Mouse (Mus musculus): ENCODE measurements around the gene Olfr1223.
"Not testable (repeated sequence)": the region's sequence is repeated elsewhere in the genome, so short reads cannot be mapped to it uniquely, and the experiment has no call there.

Gene Olfr1223

GRCm38 (mm10) chr2:89151460-89151859 is at the start of gene Olfr1223:
TSS of gene Olfr1223 (minus strand) at chr2:89151560.
- no peak for DNase-seq

GRCm38 (mm10) chr2:89199948-89200347 is 48.6 kb upstream of the Olfr1223 start, which contains the start of gene Olfr1226:
TSS of gene Olfr1226 (minus strand) at chr2:89200048.
- DNase-seq, result no peak

GRCm38 (mm10) chr2:89196325-89196982 is 45.1 kb upstream of the Olfr1223 start:
- DNase-seq, result no peak

GRCm38 (mm10) chr2:89174569-89174968 is 23.2 kb upstream of the Olfr1223 start, which contains the start of gene Olfr1225:
TSS of gene Olfr1225 (minus strand) at chr2:89174669.
- DNase-seq, result no peak

- DNase-seq, result not testable (repeated sequence)
These were observed 13.4 kb upstream of the Olfr1223 start for GRCm38 (mm10) chr2:89164711-89165110.

- not testable (repeated sequence) for DNase-seq
These were observed 12.6 kb upstream of the Olfr1223 start, which contains the start of gene Olfr1224-ps1 for GRCm38 (mm10) chr2:89163991-89164390. TSS of gene Olfr1224-ps1 (minus strand) at chr2:89164091.

GRCm38 (mm10) chr2:89132954-89133353 is 18.4 kb downstream of the Olfr1223 start, which contains the start of gene Olfr1222:
TSS of gene Olfr1222 (minus strand) at chr2:89133054.
- no peak for DNase-seq

GRCm38 (mm10) chr2:89117183-89117582 is 34.2 kb downstream of the Olfr1223 start, which contains the start of gene Olfr1221:
TSS of gene Olfr1221 (minus strand) at chr2:89117283.
- DNase-seq, result no peak

- DNase-seq, result no peak
These were observed 44.6 kb downstream of the Olfr1223 start, which contains the start of gene Olfr1220 for GRCm38 (mm10) chr2:89106735-89107134. TSS of gene Olfr1220 (minus strand) at chr2:89106835.

GRCm38 (mm10) chr2:89105651-89106050 is 45.7 kb downstream of the Olfr1223 start:
- DNase-seq, result no peak

GRCm38 (mm10) chr2:89093848-89094247 is 57.5 kb downstream of the Olfr1223 start:
- DNase-seq, result no peak

All from kidney, adult 9 months (tissue).